Mouse (Mus musculus): ENCODE data around the gene Osgin1. TPM values are rescaled to one million over a fixed set of nuclear protein-coding genes. Genes with fewer than 3 reads are reported as not detected.
A peak's percentile ranks its signal among the peaks of the same experiment; 100 is the strongest.

Osgin1 gene
- polyA plus RNA-seq, 1 experiment from 2014 or later: not detected

- peaks cover 70% of the 10 kb centered on the region for H3K36me3 ChIP-seq
- no peak for ATAC-seq (ENCODE audit: low read depth)
- no peaks in the 10 kb centered on the region for H3K27me3 ChIP-seq
- H3K4me3 ChIP-seq: no peak overlapping the region
- H3K9ac ChIP-seq: no peak overlapping the region
- WGBS: 94% methylated on average over 5 of the region's 5 CpGs
- no peak overlapping the region for H3K27ac ChIP-seq (replicated peaks)
- no peaks in the 10 kb centered on the region for H3K9me3 ChIP-seq
- H3K4me2 ChIP-seq: no peak overlapping the region
- no peaks in the 10 kb centered on the region for H3K4me1 ChIP-seq (replicated peaks)
Observed at GRCm38 (mm10) chr8:119404648-119405047, 29.3 kb upstream of the Osgin1 start.

- Histone ChIP-seq H3K27ac (replicated peaks) (no peak overlapping the region), H3K36me3 (peaks cover 73% of the 10 kb centered on the region), H3K4me3 (no peak overlapping the region), H3K4me1 (replicated peaks) (peaks cover 4% of the 10 kb centered on the region; the same call in 1 of the 2 replicates), H3K4me2 (no peak overlapping the region), H3K27me3 (0 out of 2 replicates have a peak, but pooled peaks cover 6% of the 10 kb centered on the region), H3K9me3 (no peaks in the 10 kb centered on the region), H3K9ac (no peak overlapping the region)
- no peak for ATAC-seq (ENCODE audit: low read depth)
- 71% methylated on average over 8 of the region's 8 CpGs for WGBS
Observed at GRCm38 (mm10) chr8:119408311-119408710, 25.6 kb upstream of the Osgin1 start.

- no peaks in the 10 kb centered on the region for H3K9me3 ChIP-seq
- no peak overlapping the region for H3K4me2 ChIP-seq
- peaks cover 15% of the 10 kb centered on the region; the same call in 1 of the 2 replicates for H3K27me3 ChIP-seq
- ATAC-seq (ENCODE audit: low read depth): no peak
- H3K9ac ChIP-seq: no peak overlapping the region
- no peak overlapping the region; the same call in 1 of the 2 replicates for H3K27ac ChIP-seq (replicated peaks)
- H3K4me3 ChIP-seq: no peak overlapping the region
- peaks cover 13% of the 10 kb centered on the region; the same call in 1 of the 2 replicates for H3K4me1 ChIP-seq (replicated peaks)
- 61% methylated on average over 10 of the region's 10 CpGs for WGBS
- peaks cover 47% of the 10 kb centered on the region for H3K36me3 ChIP-seq
Observed at GRCm38 (mm10) chr8:119412037-119412734, 21.7 kb upstream of the Osgin1 start.

GRCm38 (mm10) chr8:119412735-119413498 lies 21.0 kb upstream of the Osgin1 start:
- ATAC-seq (ENCODE audit: low read depth): peak; percentile 83
- Histone ChIP-seq H3K36me3 (peaks cover 40% of the 10 kb centered on the region), H3K27ac (replicated peaks) (no peak overlapping the region), H3K9ac (peak overlapping the region; percentile 59; the same call in 1 of the 2 replicates), H3K4me3 (no peak overlapping the region), H3K9me3 (no peaks in the 10 kb centered on the region), H3K4me1 (replicated peaks) (peaks cover 13% of the 10 kb centered on the region; the same call in 1 of the 2 replicates), H3K27me3 (peaks cover 15% of the 10 kb centered on the region; the same call in 1 of the 2 replicates), H3K4me2 (peak overlapping the region; percentile 48)
- WGBS: 13% methylated on average over 18 of the region's 18 CpGs

- 85% methylated on average over 10 of the region's 10 CpGs for WGBS
- ATAC-seq (ENCODE audit: low read depth): no peak
- no peak overlapping the region for H3K4me2 ChIP-seq
Observed at GRCm38 (mm10) chr8:119413605-119414004, 20.3 kb upstream of the Osgin1 start.

GRCm38 (mm10) chr8:119420318-119420717 lies 13.6 kb upstream of the Osgin1 start:
- no peak for ATAC-seq (ENCODE audit: low read depth)
- H3K36me3 ChIP-seq: no peaks in the 10 kb centered on the region
- H3K9me3 ChIP-seq: no peaks in the 10 kb centered on the region
- H3K4me2 ChIP-seq: no peak overlapping the region
- WGBS: 67% methylated on average over 7 of the region's 7 CpGs
- no peak overlapping the region for H3K4me3 ChIP-seq
- H3K27ac ChIP-seq (replicated peaks): no peak overlapping the region
- peaks cover 18% of the 10 kb centered on the region for H3K4me1 ChIP-seq (replicated peaks)
- no peak overlapping the region for H3K9ac ChIP-seq
- no peaks in the 10 kb centered on the region for H3K27me3 ChIP-seq

More at GRCm38 (mm10) chr8:119413605-119414004, 20.3 kb upstream of the Osgin1 start:
- Histone ChIP-seq H3K4me3 (no peak overlapping the region), H3K4me1 (replicated peaks) (peaks cover 13% of the 10 kb centered on the region; the same call in 1 of the 2 replicates), H3K9me3 (no peaks in the 10 kb centered on the region), H3K9ac (no peak overlapping the region), H3K36me3 (peaks cover 33% of the 10 kb centered on the region), H3K27ac (replicated peaks) (no peak overlapping the region), H3K27me3 (peaks cover 15% of the 10 kb centered on the region; the same call in 1 of the 2 replicates)

- H3K4me2 ChIP-seq: no peak overlapping the region
- no peaks in the 10 kb centered on the region for H3K9me3 ChIP-seq
- WGBS: 61% methylated on average over 9 of the region's 9 CpGs
- H3K27me3 ChIP-seq: no peaks in the 10 kb centered on the region
- no peak overlapping the region for H3K9ac ChIP-seq
- ATAC-seq (ENCODE audit: low read depth): no peak
- H3K4me1 ChIP-seq (replicated peaks): peaks cover 12% of the 10 kb centered on the region
- H3K4me3 ChIP-seq: no peak overlapping the region
- no peak overlapping the region; the same call in 1 of the 2 replicates for H3K27ac ChIP-seq (replicated peaks)
- H3K36me3 ChIP-seq: no peaks in the 10 kb centered on the region
Observed at GRCm38 (mm10) chr8:119421603-119422122, 12.3 kb upstream of the Osgin1 start.

GRCm38 (mm10) chr8:119422123-119422711 lies 11.7 kb upstream of the Osgin1 start:
- H3K4me1 ChIP-seq (replicated peaks): peaks cover 12% of the 10 kb centered on the region
- WGBS: 61% methylated on average over 9 of the region's 9 CpGs
- H3K9me3 ChIP-seq: no peaks in the 10 kb centered on the region

GRCm38 (mm10) chr8:119423631-119424141 lies 10.2 kb upstream of the Osgin1 start:
- Histone ChIP-seq H3K4me1 (replicated peaks) (peaks cover 12% of the 10 kb centered on the region), H3K4me3 (no peak overlapping the region), H3K27me3 (no peaks in the 10 kb centered on the region), H3K36me3 (no peaks in the 10 kb centered on the region), H3K4me2 (no peak overlapping the region), H3K9me3 (no peaks in the 10 kb centered on the region), H3K27ac (replicated peaks) (peak overlapping the region; percentile 62), H3K9ac (no peak overlapping the region)
- ATAC-seq (ENCODE audit: low read depth): no peak
- 68% methylated on average over 9 of the region's 9 CpGs for WGBS

More at GRCm38 (mm10) chr8:119422123-119422711, 11.7 kb upstream of the Osgin1 start:
- Histone ChIP-seq H3K27me3 (no peaks in the 10 kb centered on the region), H3K9ac (no peak overlapping the region), H3K36me3 (no peaks in the 10 kb centered on the region), H3K27ac (replicated peaks) (peak overlapping the region; percentile 28; the same call in 1 of the 2 replicates), H3K4me3 (no peak overlapping the region), H3K4me2 (no peak overlapping the region)
- no peak for ATAC-seq (ENCODE audit: low read depth)

GRCm38 (mm10) chr8:119424199-119424733 lies 9.7 kb upstream of the Osgin1 start:
- H3K4me2 ChIP-seq: no peak overlapping the region
- H3K36me3 ChIP-seq: no peaks in the 10 kb centered on the region
- no peaks in the 10 kb centered on the region for H3K9me3 ChIP-seq
- no peaks in the 10 kb centered on the region for H3K27me3 ChIP-seq
- H3K4me1 ChIP-seq (replicated peaks): peaks cover 12% of the 10 kb centered on the region
- no peak overlapping the region for H3K4me3 ChIP-seq
- no peak overlapping the region for H3K9ac ChIP-seq
- peak overlapping the region; percentile 62 for H3K27ac ChIP-seq (replicated peaks)
- WGBS: 92% methylated on average over 10 of the region's 10 CpGs
- no peak for ATAC-seq (ENCODE audit: low read depth)

- Histone ChIP-seq H3K4me2 (no peak overlapping the region), H3K36me3 (no peaks in the 10 kb centered on the region), H3K4me1 (replicated peaks) (peaks cover 12% of the 10 kb centered on the region), H3K9me3 (no peaks in the 10 kb centered on the region), H3K27me3 (no peaks in the 10 kb centered on the region), H3K4me3 (no peak overlapping the region), H3K9ac (no peak overlapping the region), H3K27ac (replicated peaks) (peak overlapping the region; percentile 62)
- ATAC-seq (ENCODE audit: low read depth): no peak
- 81% methylated on average over 10 of the region's 10 CpGs for WGBS
Observed at GRCm38 (mm10) chr8:119424740-119425139, 9.2 kb upstream of the Osgin1 start.
